Mouse (Mus musculus) B cell, adult (primary cell): ENCODE measurements around the gene Klf1. TPM values are rescaled to one million over a fixed set of nuclear protein-coding genes. Genes with fewer than 3 reads are reported as not detected.

Experiments
- total RNA-seq: library from RNA; stranded (reverse); gene quantifications from 4 replicates; pipeline ENCODE4 v1.2.4, GENCODE M21; 2023; ENCODE audit not compliant: inconsistent age

Klf1 gene
- total RNA-seq = 0.32 to 0.45 TPM in 2 of 4 replicates, not detected in the others

GRCm38 (mm10) chr8:84901752-84902151, at the start of gene Klf1:
Gene Klf1 (plus strand): TSS chr8:84901928.

GRCm38 (mm10) chr8:84856864-84857441, 44.8 kb upstream of the Klf1 start, which contains the start of gene Farsa:
Gene Farsa (plus strand): TSS chr8:84856989.

GRCm38 (mm10) chr8:84871376-84872308, 30.1 kb upstream of the Klf1 start, which contains the start of gene Syce2:
Gene Syce2 (plus strand): TSS chr8:84872111.

GRCm38 (mm10) chr8:84893709-84894134, 8.0 kb upstream of the Klf1 start, which contains the start of gene Gcdh:
Gene Gcdh (minus strand): TSS chr8:84893921.

GRCm38 (mm10) chr8:84908421-84909161, 6.9 kb downstream of the Klf1 start, which contains the start of gene Dnase2a:
Gene Dnase2a (plus strand): TSS chr8:84908560.

GRCm38 (mm10) chr8:84936962-84937546, 35.3 kb downstream of the Klf1 start, which contains the start of gene Mast1:
Gene Mast1 (minus strand): TSS chr8:84937359.

GRCm38 (mm10) chr8:84946528-84947240, 45.0 kb downstream of the Klf1 start, which contains the start of gene Rtbdn:
Gene Rtbdn (plus strand): TSS chr8:84946991.

Other genes starting within 250 kb of the Klf1 start
- gene Ier2, start 239.1 kb upstream of the Klf1 start, total RNA-seq = 211 to 281 TPM (median 245 TPM) in 4 replicates
- gene Trmt1, start 215.6 kb upstream of the Klf1 start, total RNA-seq = 180 to 199 TPM (median 184 TPM) in 4 replicates
- gene Nacc1, start 214.1 kb upstream of the Klf1 start, total RNA-seq = 57.6 to 63.9 TPM (median 60.3 TPM) in 4 replicates
- 129 to 151 TPM (median 133 TPM) in 4 replicates for gene Lyl1, start 200.5 kb upstream of the Klf1 start, total RNA-seq
- not detected in 4 replicates for gene G430095P16Rik, start 178.9 kb upstream of the Klf1 start, total RNA-seq
- 1.4 to 4.3 TPM (median 2.8 TPM) in 4 replicates for gene Nfix, start 101.6 kb upstream of the Klf1 start, total RNA-seq
- gene Dand5, start 79.1 kb upstream of the Klf1 start, total RNA-seq = 2.2 to 3.3 TPM (median 2.8 TPM) in 4 replicates
- gene Gadd45gip1, start 70.4 kb upstream of the Klf1 start, total RNA-seq = 11.4 to 12.8 TPM (median 11.7 TPM) in 4 replicates
- gene Rad23a, start 61.3 kb upstream of the Klf1 start, total RNA-seq = 48.0 to 63.3 TPM (median 61.5 TPM) in 4 replicates
- 564 to 720 TPM (median 619 TPM) in 4 replicates for gene Calr, start 55.0 kb upstream of the Klf1 start, total RNA-seq
- gene Farsa, start 44.9 kb upstream of the Klf1 start, total RNA-seq = 66.8 to 70.5 TPM (median 68.5 TPM) in 4 replicates
- gene Syce2, start 29.8 kb upstream of the Klf1 start, total RNA-seq = 6.1 to 11.9 TPM (median 9.0 TPM) in 4 replicates
- gene Gcdh, start 8.0 kb upstream of the Klf1 start, total RNA-seq = 18.7 to 34.4 TPM (median 31.5 TPM) in 4 replicates
- gene Dnase2a, start 6.6 kb downstream of the Klf1 start, total RNA-seq = 67.4 to 74.5 TPM (median 72.7 TPM) in 4 replicates
- 0.16 to 0.57 TPM (median 0.23 TPM) in 4 replicates for gene Mast1, start 35.4 kb downstream of the Klf1 start, total RNA-seq
- gene Rtbdn, start 45.1 kb downstream of the Klf1 start, total RNA-seq = not detected in 4 replicates
- gene Gm49661, start 67.5 kb downstream of the Klf1 start, total RNA-seq = 2.0 TPM in 1 of 4 replicates, not detected in the others
- gene Prdx2, start 67.7 kb downstream of the Klf1 start, total RNA-seq = 57.4 to 60.7 TPM (median 59.6 TPM) in 4 replicates
- 30.0 to 35.5 TPM (median 33.5 TPM) in 4 replicates for gene Rnaseh2a, start 67.8 kb downstream of the Klf1 start, total RNA-seq
- 1,539 to 1,702 TPM (median 1,628 TPM) in 4 replicates for gene Junb, start 76.8 kb downstream of the Klf1 start, total RNA-seq
- 5.9 to 8.3 TPM (median 6.6 TPM) in 4 replicates for gene Hook2, start 88.7 kb downstream of the Klf1 start, total RNA-seq
- 0.32 TPM in 1 of 4 replicates, not detected in the others for gene Best2, start 112.6 kb downstream of the Klf1 start, total RNA-seq
- gene Asna1, start 123.4 kb downstream of the Klf1 start, total RNA-seq = 87.6 to 96.1 TPM (median 94.0 TPM) in 4 replicates
- gene Trir, start 124.9 kb downstream of the Klf1 start, total RNA-seq = 205 to 226 TPM (median 223 TPM) in 4 replicates
- gene Tnpo2, start 135.0 kb downstream of the Klf1 start, total RNA-seq = 38.8 to 49.7 TPM (median 45.7 TPM) in 4 replicates
- gene Fbxw9, start 158.1 kb downstream of the Klf1 start, total RNA-seq = 14.4 to 17.5 TPM (median 15.4 TPM) in 4 replicates
- gene Gm5741, start 166.1 kb downstream of the Klf1 start, total RNA-seq = 3.0 TPM in 1 of 4 replicates, not detected in the others
- gene Dhps, start 169.8 kb downstream of the Klf1 start, total RNA-seq = 105 to 138 TPM (median 115 TPM) in 4 replicates
- gene Wdr83os, start 178.8 kb downstream of the Klf1 start, total RNA-seq = 49.2 to 55.9 TPM (median 50.9 TPM) in 4 replicates
- gene Wdr83, start 179.4 kb downstream of the Klf1 start, total RNA-seq = 12.5 to 15.1 TPM (median 13.1 TPM) in 4 replicates
- gene Man2b1, start 181.3 kb downstream of the Klf1 start, total RNA-seq = 156 to 176 TPM (median 163 TPM) in 4 replicates
- 0.16 TPM in 1 of 4 replicates, not detected in the others for gene Zfp791, start 221.2 kb downstream of the Klf1 start, total RNA-seq
- not detected in 4 replicates for gene Cks1brt, start 250.0 kb downstream of the Klf1 start, total RNA-seq